Mouse (Mus musculus) CD4-positive naive resting alpha-beta T cell, adult 76 days (primary cell): ENCODE data around the gene Clec4a1. TPM values are rescaled to one million over a fixed set of nuclear protein-coding genes. Genes with fewer than 3 reads are reported as not detected.

Experiments
- total RNA-seq: library from RNA; stranded (reverse); gene quantifications from one replicate; pipeline ENCODE4 v1.2.4, GENCODE M21; 2023

The Clec4a1 gene
- total RNA-seq: 2.4 TPM

DNA sequence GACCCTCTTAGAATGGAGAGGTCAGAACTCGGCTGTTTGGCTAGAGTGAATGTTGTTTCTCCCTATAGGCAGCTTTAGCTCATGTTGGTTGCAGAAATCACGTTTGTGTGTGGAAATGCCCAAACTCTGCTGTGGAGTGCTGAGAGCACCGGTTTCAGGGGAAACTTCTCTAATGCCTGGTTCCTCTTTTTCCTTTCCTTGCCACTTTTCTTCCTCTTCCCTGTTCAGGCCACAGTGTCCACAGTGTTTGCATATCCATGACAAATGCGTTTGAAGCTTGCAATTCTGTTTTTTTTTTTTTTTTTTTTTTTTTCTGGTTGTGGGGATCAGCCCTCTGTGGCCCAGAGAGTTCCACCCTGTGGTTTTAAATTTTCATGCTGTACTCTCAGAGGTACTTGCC is at the start of gene Clec4a1:
Clec4a1 (plus strand) TSS at position 398 of the 400 bp plus-strand sequence.

DNA sequence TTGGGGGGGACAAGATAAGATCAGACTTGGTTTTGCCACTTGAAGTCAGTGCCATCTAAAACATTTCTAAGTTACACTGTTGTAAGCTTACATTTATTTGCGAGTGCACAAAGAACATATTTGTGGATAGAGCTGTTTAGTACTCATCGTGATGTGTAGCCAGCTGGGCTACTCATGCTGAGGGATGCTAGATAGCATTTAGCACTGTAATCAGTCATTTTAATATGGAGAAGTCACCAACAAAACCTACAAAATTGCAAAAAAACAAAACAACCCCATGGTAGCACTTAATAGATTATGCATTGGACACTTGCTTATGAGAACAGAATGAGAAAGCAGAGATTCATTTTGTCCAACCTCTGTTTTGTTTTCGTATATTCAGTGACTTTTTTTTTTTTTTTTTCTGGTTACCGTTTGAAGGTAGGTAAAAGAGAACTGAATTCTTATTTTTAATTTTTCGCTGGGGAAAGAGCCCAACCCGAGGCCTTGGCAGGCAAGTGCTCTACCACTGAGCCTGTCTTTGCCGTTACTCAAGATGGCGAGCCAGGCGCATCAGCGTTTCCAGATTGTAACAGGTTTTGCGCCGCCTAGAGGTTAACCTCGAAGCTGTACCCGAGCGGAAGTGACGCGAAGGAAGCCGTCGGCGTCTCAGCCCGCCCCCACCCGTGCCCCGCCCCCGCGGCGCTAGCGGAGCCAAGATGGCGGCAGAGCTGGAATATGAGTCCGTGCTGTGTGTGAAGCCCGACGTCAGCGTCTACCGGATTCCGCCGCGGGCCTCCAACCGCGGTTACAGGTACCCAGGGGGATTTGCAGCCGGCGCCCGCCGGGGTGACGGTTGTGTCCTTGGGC is 47.6 kb upstream of the Clec4a1 start, which contains the start of gene Necap1:
Necap1 (plus strand) TSS at position 604 of the 849 bp plus-strand sequence.

DNA sequence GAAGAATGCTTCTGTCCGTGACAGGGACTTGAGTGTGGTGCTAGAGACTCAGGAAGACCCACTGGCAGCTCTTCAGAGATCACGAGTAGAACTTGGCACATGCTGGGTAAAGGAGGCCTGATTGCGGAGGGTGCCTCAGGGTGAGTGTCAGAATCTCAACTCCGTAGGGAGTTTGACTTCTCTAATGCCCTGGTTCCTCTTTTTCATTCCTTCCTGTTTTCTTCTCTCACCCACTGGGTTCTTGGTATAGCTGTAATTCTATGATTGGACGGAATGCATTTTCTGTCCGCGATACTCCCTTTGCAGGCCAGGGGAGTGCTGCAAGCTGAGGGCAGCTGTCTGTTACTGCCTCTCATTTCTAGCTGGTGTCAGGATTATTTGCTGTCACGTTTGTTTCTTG is 30.8 kb downstream of the Clec4a1 start, which contains the start of gene Clec4a3:
Clec4a3 (plus strand) TSS at position 115 of the 400 bp plus-strand sequence.

Other genes with a start within 250 kb of the Clec4a1 start
- gene Nanog, start 214.4 kb upstream of the Clec4a1 start, total RNA-seq: not detected
- gene Slc2a3, start 120.2 kb upstream of the Clec4a1 start, total RNA-seq: 23.5 TPM
- 35.7 TPM for gene Foxj2, start 101.9 kb upstream of the Clec4a1 start, total RNA-seq
- not detected for gene C3ar1, start 65.7 kb upstream of the Clec4a1 start, total RNA-seq
- gene Necap1, start 47.4 kb upstream of the Clec4a1 start, total RNA-seq: 59.5 TPM
- 1.00 TPM for gene Clec4a3, start 30.7 kb downstream of the Clec4a1 start, total RNA-seq
- not detected for gene Clec4a4, start 68.5 kb downstream of the Clec4a1 start, total RNA-seq
- not detected for gene Clec4b1, start 128.1 kb downstream of the Clec4a1 start, total RNA-seq
- 1.1 TPM for gene Clec4a2, start 184.6 kb downstream of the Clec4a1 start, total RNA-seq